Mouse (Mus musculus): ENCODE data around the gene Adamts8.

DNA sequence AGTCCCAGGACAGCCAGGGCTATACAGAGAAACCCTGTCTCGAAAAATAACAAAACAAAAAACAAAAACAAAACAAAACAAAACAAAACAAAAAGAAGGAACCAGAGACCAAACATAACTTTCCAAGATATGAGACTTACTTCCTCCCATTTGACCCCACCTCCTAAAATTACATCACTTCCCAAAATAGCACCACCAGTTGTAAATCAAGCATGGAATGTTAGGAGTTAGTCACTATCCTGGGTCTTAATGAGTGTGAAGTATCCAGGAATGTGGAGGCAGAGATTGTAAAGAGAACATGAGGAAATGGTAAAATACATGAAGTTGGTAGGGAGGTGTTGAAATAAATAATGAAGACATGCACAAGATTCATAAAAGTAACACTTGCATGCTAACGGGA lies 67.0 kb downstream of the Adamts8 start:
- TF ChIP-seq POLR2A (IDR thresholded peaks at IDR 0.05; ENCODE audit: insufficient read depth, low read depth, low read length) (no peak), CTCF (IDR thresholded peaks at IDR 0.05) (no peak)

All from heart, adult 2 months (tissue).